Mouse (Mus musculus): ENCODE measurements around the gene Tmbim1. TPM values are rescaled to one million over a fixed set of nuclear protein-coding genes. Genes with fewer than 3 reads are reported as not detected.

The Tmbim1 gene
- polyA plus RNA-seq, 1 experiment from 2014 or later = 9.1 TPM

- no peak overlapping the region for H3K4me3 ChIP-seq (ENCODE audit: low read depth, low read length)
- H3K9me3 ChIP-seq (ENCODE audit: control insufficient read depth, low read length) = no peaks in the 10 kb centered on the region
- no peak for DNase-seq (ENCODE audit: low spot score)
These were observed 66.3 kb downstream of the Tmbim1 start for GRCm38 (mm10) chr1:74239162-74239561.

More at GRCm38 (mm10) chr1:74239162-74239561, 66.3 kb downstream of the Tmbim1 start:
- no peaks in the 10 kb centered on the region for H3K27me3 ChIP-seq (ENCODE audit: control insufficient read depth, insufficient read depth, low read length)
- H3K36me3 ChIP-seq (ENCODE audit: control insufficient read depth, insufficient read depth, low read length) = no peaks in the 10 kb centered on the region
- H3K4me1 ChIP-seq (replicated peaks; ENCODE audit: control insufficient read depth, insufficient read depth, low read length) = no peaks in the 10 kb centered on the region; the same call in 1 of the 2 replicates
- ATAC-seq (ENCODE audit: low FRiP score) = no peak
- WGBS = 81% methylated on average over 7 of the region's 7 CpGs
- no peak overlapping the region for H3K27ac ChIP-seq (ENCODE audit: low read depth, low read length)
- H3K9ac ChIP-seq (ENCODE audit: low read depth, low read length) = no peak overlapping the region
- no peak overlapping the region for H3K4me2 ChIP-seq (replicated peaks; ENCODE audit: low read depth, low read length)

Other genes starting within 250 kb of the Tmbim1 start
- 16.1 and 17.3 TPM in 2 replicates for gene Tns1, start 181.2 kb downstream of the Tmbim1 start, polyA plus RNA-seq (2014; fragmentation: Nextera tagmentation; extraction: Ambion mirVana)
- gene Rufy4, start 180.1 kb downstream of the Tmbim1 start, polyA plus RNA-seq (2014; fragmentation: Nextera tagmentation; extraction: Ambion mirVana) = 0.56 and 0.66 TPM in 2 replicates
- 0.05 and 0.10 TPM in 2 replicates for gene Cxcr2, start 151.6 kb downstream of the Tmbim1 start, polyA plus RNA-seq (2014; fragmentation: Nextera tagmentation; extraction: Ambion mirVana)
- 0.15 TPM in 1 of 2 replicates, not detected in the other for gene Cxcr1, start 111.0 kb downstream of the Tmbim1 start, polyA plus RNA-seq (2014; fragmentation: Nextera tagmentation; extraction: Ambion mirVana)
- gene Arpc2, start 69.5 kb downstream of the Tmbim1 start, polyA plus RNA-seq (2014; fragmentation: Nextera tagmentation; extraction: Ambion mirVana) = 325 and 330 TPM in 2 replicates
- 0.32 TPM in 1 of 2 replicates, not detected in the other for gene Gpbar1, start 27.1 kb downstream of the Tmbim1 start, polyA plus RNA-seq (2014; fragmentation: Nextera tagmentation; extraction: Ambion mirVana)
- 189 and 198 TPM in 2 replicates for gene Aamp, start 20.9 kb downstream of the Tmbim1 start, polyA plus RNA-seq (2014; fragmentation: Nextera tagmentation; extraction: Ambion mirVana)
- 85.4 and 99.4 TPM in 2 replicates for gene Pnkd, start 20.7 kb downstream of the Tmbim1 start, polyA plus RNA-seq (2014; fragmentation: Nextera tagmentation; extraction: Ambion mirVana)
- gene Catip, start 56.5 kb upstream of the Tmbim1 start, polyA plus RNA-seq (2014; fragmentation: Nextera tagmentation; extraction: Ambion mirVana) = 1.1 TPM in 2 replicates
- gene Slc11a1, start 69.6 kb upstream of the Tmbim1 start, polyA plus RNA-seq (2014; fragmentation: Nextera tagmentation; extraction: Ambion mirVana) = 1.3 and 1.4 TPM in 2 replicates
- gene Ctdsp1, start 85.9 kb upstream of the Tmbim1 start, polyA plus RNA-seq (2014; fragmentation: Nextera tagmentation; extraction: Ambion mirVana) = 36.3 and 42.0 TPM in 2 replicates
- gene Vil1, start 103.8 kb upstream of the Tmbim1 start, polyA plus RNA-seq (2014; fragmentation: Nextera tagmentation; extraction: Ambion mirVana) = 0.11 and 0.13 TPM in 2 replicates
- 88.0 and 91.7 TPM in 2 replicates for gene Cnot9, start 200.4 kb upstream of the Tmbim1 start, polyA plus RNA-seq (2014; fragmentation: Nextera tagmentation; extraction: Ambion mirVana)
- gene Plcd4, start 237.3 kb upstream of the Tmbim1 start, polyA plus RNA-seq (2014; fragmentation: Nextera tagmentation; extraction: Ambion mirVana) = 0.49 and 1.0 TPM in 2 replicates
- gene Usp37, start 238.7 kb upstream of the Tmbim1 start, polyA plus RNA-seq (2014; fragmentation: Nextera tagmentation; extraction: Ambion mirVana) = 42.3 and 45.8 TPM in 2 replicates